ENCODE assay signal across 16 mouse cellular contexts in genomic region chr2:167686382-167687249, GRCm38 (mm10). TPM values are rescaled to one million over a fixed set of nuclear protein-coding genes. Genes with fewer than 3 reads are reported as not detected.
DNase-seq lines count a peak whose midpoint lies in the region; ATAC-seq and TF ChIP-seq lines count a peak whose summit lies in the region.
"Had no signal": no experiment of that assay in that cellular context is flagged by ENCODE, and none has a peak within 500 bp of the region (broad histone marks: within the 10 kb centered on the region; RNA-seq: fewer than 3 reads in every experiment).

No protein-coding gene starts in this region.

- 72% methylated on average over 16 of the region's 16 CpGs for WGBS in lung, postnatal 0 days
- 81% methylated on average over 16 of the region's 16 CpGs for WGBS in forebrain, embryonic 15.5 days

- peak; percentile 30 for DNase-seq in cerebellum, adult 11-12 months
- DNase-seq in cerebellum, postnatal 14 days, result no peak
- no peak for DNase-seq in lung, postnatal 0 days (ENCODE audit: low spot score)
- DNase-seq in lung, postnatal 25 days (ENCODE audit: low spot score), result no peak
- peak; percentile 82 for DNase-seq in adrenal gland, postnatal 14 days
- DNase-seq in cerebellum, adult 9-11 months, result no peak
- DNase-seq: heart, postnatal 14 days; kidney, adult 2 months; right cerebral cortex, postnatal 14 days; thymus, postnatal 25 days had no signal

- H3K27me3 ChIP-seq in lung, postnatal 0 days (replicated peaks; ENCODE audit: insufficient read depth, low read length), result no peaks in the 10 kb centered on the region
- no peaks in the 10 kb centered on the region for H3K27me3 ChIP-seq in myocyte (ENCODE audit: control insufficient read depth, insufficient read depth, insufficient read length)
- H3K27me3 ChIP-seq in forebrain, embryonic 15.5 days, result peaks cover 28% of the 10 kb centered on the region

- peaks cover 17% of the 10 kb centered on the region for H3K79me2 ChIP-seq in myocyte (ENCODE audit: control insufficient read depth, insufficient read depth)

- H3K9me3 ChIP-seq in lung, postnatal 0 days (ENCODE audit: low read length), result no peaks in the 10 kb centered on the region
- no peaks in the 10 kb centered on the region for H3K9me3 ChIP-seq in forebrain, embryonic 15.5 days
- H3K9me3 ChIP-seq: neural tube, embryonic 15.5 days had no signal

- no peak overlapping the region for H3K9ac ChIP-seq in lung, postnatal 0 days (replicated peaks; ENCODE audit: low read depth)
- no peak overlapping the region for H3K9ac ChIP-seq in forebrain, embryonic 15.5 days (replicated peaks)
- H3K9ac ChIP-seq: neural tube, embryonic 15.5 days had no signal

- peak overlapping the region; percentile 26; the same call in 1 of the 2 replicates for H3K27ac ChIP-seq in lung, postnatal 0 days (ENCODE audit: low read length)
- no peak overlapping the region for H3K27ac ChIP-seq in forebrain, embryonic 15.5 days (replicated peaks)
- H3K27ac ChIP-seq: neural tube, embryonic 15.5 days had no signal

- TF ChIP-seq POLR2A in myocyte (IDR thresholded peaks at IDR 0.05; ENCODE audit: insufficient read length, low read depth), result no peak

- H3K4me2 ChIP-seq in lung, postnatal 0 days (replicated peaks; ENCODE audit: low read depth, low read length), result no peak overlapping the region
- H3K4me2 ChIP-seq in myocyte (ENCODE audit: low read depth), result peak overlapping the region; percentile 18
- no peak overlapping the region for H3K4me2 ChIP-seq in forebrain, embryonic 15.5 days (replicated peaks)
- H3K4me2 ChIP-seq: neural tube, embryonic 15.5 days had no signal

- no peaks in the 10 kb centered on the region for H3K36me3 ChIP-seq in lung, postnatal 0 days (ENCODE audit: insufficient read depth, low read length)
- peaks cover 8% of the 10 kb centered on the region for H3K36me3 ChIP-seq in myocyte (ENCODE audit: control insufficient read depth, insufficient read depth)
- H3K36me3 ChIP-seq in forebrain, embryonic 15.5 days, result no peaks in the 10 kb centered on the region
- H3K36me3 ChIP-seq: neural tube, embryonic 15.5 days had no signal

- ATAC-seq in lung, postnatal 0 days, result no peak
- no peak for ATAC-seq in forebrain, embryonic 15.5 days (replicated peaks)
- ATAC-seq: forebrain, embryonic 14.5 days; hindbrain, embryonic 16.5 days had no signal

- no peaks in the 10 kb centered on the region; the same call in 1 of the 2 replicates for H3K4me1 ChIP-seq in lung, postnatal 0 days (ENCODE audit: insufficient read depth, low read depth, low read length)
- H3K4me1 ChIP-seq in forebrain, embryonic 15.5 days, result peaks cover 11% of the 10 kb centered on the region

- H3ac ChIP-seq in myocyte (ENCODE audit: control insufficient read depth, insufficient read length), result no peak overlapping the region

- no peak for TF ChIP-seq EP300 in lung, postnatal 0 days (IDR thresholded peaks at IDR 0.05)

- TF ChIP-seq CTCF in lung, postnatal 0 days (IDR thresholded peaks at IDR 0.05), result no peak

- no peak overlapping the region for H3K4me3 ChIP-seq in lung, postnatal 0 days (ENCODE audit: low read depth, low read length)
- H3K4me3 ChIP-seq in myocyte, result no peak overlapping the region
- H3K4me3 ChIP-seq in forebrain, embryonic 15.5 days, result no peak overlapping the region
- H3K4me3 ChIP-seq: neural tube, embryonic 15.5 days had no signal

TF ChIP-seq in myocyte, 11 proteins besides CTCF, POLR2A, EP300 and RAD21:
- no peak for TF ChIP-seq MAX (IDR thresholded peaks at IDR 0.05; ENCODE audit: low read depth)
- TF ChIP-seq E2F4 (IDR thresholded peaks at IDR 0.05; ENCODE audit: insufficient read depth), result no peak
- peak in 1 of 3 experiments; percentile 71 for TF ChIP-seq MYOG (IDR thresholded peaks at IDR 0.05; ENCODE audit: control insufficient read depth in 1 of 3, insufficient read depth in 1 of 3, insufficient read length in 2 of 3, low read depth in 2 of 3)
- TF ChIP-seq SRF (IDR thresholded peaks at IDR 0.05; ENCODE audit: control insufficient read depth, insufficient read length, low read depth), result no peak
- peak in 1 of 3 experiments; percentile 70 for TF ChIP-seq MYOD1 (IDR thresholded peaks at IDR 0.05; ENCODE audit: control insufficient read depth in 1 of 3, insufficient read length in 2 of 3, low read depth in 2 of 3)
TF ChIP-seq in myocyte: peak in this region for 2.

RNA-seq across cellular contexts. Expression of gene Cebpb, which starts 2.1 kb away (rescaled TPM):
- 108 and 122 TPM in 2 replicates for polyA plus RNA-seq in lung, postnatal 0 days (2015; fragmentation: Nextera tagmentation; extraction: Ambion mirVana)
- total RNA-seq in adrenal gland, postnatal 14 days (2021), result 358 and 403 TPM in 2 replicates
- 74.7 TPM for polyA plus RNA-seq in myocyte (2012; fragmentation: generic; extraction: Trizol)
- 1.6 and 1.8 TPM in 2 replicates for polyA plus RNA-seq in forebrain, embryonic 15.5 days (2015; fragmentation: Nextera tagmentation; extraction: Ambion mirVana)

RNA-seq across cellular contexts. Expression of gene Tmem189, which starts 3.0 kb away (rescaled TPM):
- polyA plus RNA-seq in lung, postnatal 0 days (2015; fragmentation: Nextera tagmentation; extraction: Ambion mirVana), result 51.7 and 55.1 TPM in 2 replicates
- 30.7 and 37.5 TPM in 2 replicates for total RNA-seq in adrenal gland, postnatal 14 days (2021)
- polyA plus RNA-seq in myocyte (2012; fragmentation: generic; extraction: Trizol), result 91.9 TPM
- 30.1 and 31.5 TPM in 2 replicates for polyA plus RNA-seq in forebrain, embryonic 15.5 days (2015; fragmentation: Nextera tagmentation; extraction: Ambion mirVana)

RNA-seq across cellular contexts. Expression of gene Gm20431, which starts 25.3 kb away (rescaled TPM):
- 5.2 and 8.4 TPM in 2 replicates for polyA plus RNA-seq in lung, postnatal 0 days (2015; fragmentation: Nextera tagmentation; extraction: Ambion mirVana)
- 19.2 and 23.8 TPM in 2 replicates for total RNA-seq in adrenal gland, postnatal 14 days (2021)
- 9.2 TPM for polyA plus RNA-seq in myocyte (2012; fragmentation: generic; extraction: Trizol)
- 8.6 and 12.3 TPM in 2 replicates for polyA plus RNA-seq in forebrain, embryonic 15.5 days (2015; fragmentation: Nextera tagmentation; extraction: Ambion mirVana)
- polyA plus RNA-seq: large intestine, adult 2 months had no signal

RNA-seq across cellular contexts. Expression of gene Ube2v1, which starts 54.7 kb away (rescaled TPM):
- 166 and 184 TPM in 2 replicates for polyA plus RNA-seq in lung, postnatal 0 days (2015; fragmentation: Nextera tagmentation; extraction: Ambion mirVana)
- 172 and 174 TPM in 2 replicates for total RNA-seq in adrenal gland, postnatal 14 days (2021)
- polyA plus RNA-seq in myocyte (2012; fragmentation: generic; extraction: Trizol), result 322 TPM
- 267 and 269 TPM in 2 replicates for polyA plus RNA-seq in forebrain, embryonic 15.5 days (2015; fragmentation: Nextera tagmentation; extraction: Ambion mirVana)

Comparison
In these comparisons a context has a peak if more than half of its experiments do, and no peak if none do; other contexts are left out.
1. DNase-seq: peak in cerebellum, adult 11-12 months (single experiment) and adrenal gland, postnatal 14 days (single experiment); none in cerebellum, postnatal 14 days (0 of 2), lung, postnatal 0 days (single experiment), lung, postnatal 25 days (single experiment) and cerebellum, adult 9-11 months (single experiment).
2. RNA of gene Cebpb, which starts 2.1 kb away (polyA plus RNA-seq): 108 to 122 TPM in lung, postnatal 0 days and 74.7 TPM in myocyte (single experiment); 1.6 to 1.8 TPM in forebrain, embryonic 15.5 days; every median in the first group is over 10 times any median in the second.